Mouse (Mus musculus): ENCODE results near the gene Icam4.
"Not testable (repeated sequence)": the region's sequence is repeated elsewhere in the genome, so short reads cannot be mapped to it uniquely, and the experiment has no call there.

Icam4 gene

DNA sequence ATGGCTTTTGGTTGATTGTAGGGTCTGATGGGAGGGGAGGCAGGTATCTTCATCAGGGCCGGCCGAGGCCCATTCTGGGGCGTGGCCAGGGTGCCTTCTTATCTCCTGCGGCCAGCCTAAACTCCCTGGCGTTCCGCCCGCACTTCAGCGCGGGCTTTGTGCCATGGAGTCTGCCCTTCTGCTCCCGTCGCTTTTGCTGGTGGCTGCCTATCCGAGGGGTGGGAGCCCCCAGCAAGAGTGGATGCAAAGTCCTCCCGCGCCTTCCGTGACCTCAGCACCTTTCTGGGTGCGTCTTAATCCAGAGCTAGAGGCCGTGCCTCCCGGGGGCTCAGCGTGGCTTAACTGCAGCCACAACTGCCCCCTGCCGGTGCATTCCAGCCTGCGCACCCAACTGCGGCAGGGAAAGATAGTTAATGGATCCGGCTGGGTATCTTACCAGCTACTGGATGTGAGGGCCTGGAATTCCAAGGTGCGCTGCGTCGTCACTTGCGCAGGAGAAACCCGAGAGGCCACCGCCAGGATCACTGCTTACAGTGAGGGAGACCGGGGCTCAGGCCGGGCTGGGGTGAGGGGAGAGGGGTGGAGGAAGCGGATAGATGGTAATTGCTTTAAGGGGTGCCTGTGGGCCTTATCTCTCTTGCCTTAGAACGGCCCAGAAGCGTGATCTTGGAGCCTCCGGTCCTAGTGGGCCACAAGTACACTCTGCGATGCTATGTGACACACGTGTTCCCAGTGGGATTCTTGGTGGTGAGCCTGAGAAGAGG lies at the start of gene Icam4:
TSS of gene Icam4 (plus strand) at position 83 of the 764 bp plus-strand sequence.
- DNase-seq (ENCODE audit: low read depth in 1 of 2, low spot score in 2 of 2): peak; percentile 48 to 73

GRCm38 (mm10) chr9:20979769-20980168 lies 49.4 kb upstream of the Icam4 start:
- no peak for DNase-seq (ENCODE audit: low read depth in 1 of 2, low spot score in 2 of 2)

GRCm38 (mm10) chr9:20982171-20982570 lies 47.0 kb upstream of the Icam4 start:
- no peak for DNase-seq (ENCODE audit: low read depth in 1 of 2, low spot score in 2 of 2)

- no peak for DNase-seq (ENCODE audit: low read depth in 1 of 2, low spot score in 2 of 2)
These were observed 46.0 kb upstream of the Icam4 start for GRCm38 (mm10) chr9:20983169-20983568.

DNA sequence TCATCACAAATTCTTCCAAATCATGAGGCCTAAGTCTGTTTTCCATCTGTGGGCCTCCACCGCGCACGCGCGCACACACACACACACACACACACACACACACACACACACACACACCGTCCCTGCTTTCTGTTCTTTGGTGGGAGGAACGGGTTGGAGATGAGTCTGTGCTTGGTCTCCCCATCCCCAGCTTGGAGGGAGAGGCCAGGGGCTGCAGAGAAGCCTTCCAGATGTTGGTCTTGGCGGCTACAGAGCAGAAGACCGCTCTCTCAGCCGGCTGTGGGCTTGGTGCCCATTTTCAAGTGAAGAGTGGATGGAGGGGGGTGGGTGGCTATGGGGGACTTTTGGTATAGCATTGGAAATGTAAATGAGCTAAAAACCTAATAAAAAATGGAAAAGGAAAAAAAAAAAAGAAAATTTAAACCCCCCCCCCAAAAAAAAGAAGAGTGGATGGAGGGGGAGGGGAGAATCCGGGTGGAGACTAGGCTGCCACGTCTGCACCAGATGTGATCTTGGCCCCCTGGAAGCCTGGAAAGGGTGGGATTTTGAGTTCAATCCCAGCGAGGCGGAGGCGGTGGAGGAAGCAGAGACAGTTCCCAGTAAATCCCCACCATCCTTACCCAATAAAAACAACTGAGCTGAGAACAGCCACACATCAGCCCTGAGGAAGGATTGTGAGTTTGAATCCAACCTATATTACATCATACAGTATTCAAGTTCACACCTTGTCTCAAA lies 42.1 kb upstream of the Icam4 start:
- DNase-seq (ENCODE audit: low read depth in 1 of 2, low spot score in 2 of 2): no peak

DNA sequence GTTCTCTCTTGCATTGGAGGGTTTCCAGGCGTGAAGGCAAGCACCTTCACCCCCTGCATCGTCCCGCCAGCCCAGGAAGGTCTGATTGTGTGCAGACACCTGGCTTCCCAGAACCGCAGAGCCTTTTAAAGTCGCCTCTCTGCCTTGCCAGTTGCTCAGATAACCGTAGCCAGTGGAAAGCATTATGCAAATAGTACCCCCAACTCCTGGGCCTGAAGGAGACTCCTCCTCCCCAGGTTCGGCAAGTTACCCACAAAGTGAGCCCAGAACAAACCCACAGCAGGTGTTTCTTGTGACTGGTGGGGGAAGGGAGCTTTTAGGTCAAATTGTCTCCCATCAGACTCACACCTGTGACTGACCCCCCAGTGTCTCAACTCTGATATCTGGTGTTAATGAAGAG lies 41.2 kb upstream of the Icam4 start:
- DNase-seq (ENCODE audit: low read depth in 1 of 2, low spot score in 2 of 2): no peak

DNA sequence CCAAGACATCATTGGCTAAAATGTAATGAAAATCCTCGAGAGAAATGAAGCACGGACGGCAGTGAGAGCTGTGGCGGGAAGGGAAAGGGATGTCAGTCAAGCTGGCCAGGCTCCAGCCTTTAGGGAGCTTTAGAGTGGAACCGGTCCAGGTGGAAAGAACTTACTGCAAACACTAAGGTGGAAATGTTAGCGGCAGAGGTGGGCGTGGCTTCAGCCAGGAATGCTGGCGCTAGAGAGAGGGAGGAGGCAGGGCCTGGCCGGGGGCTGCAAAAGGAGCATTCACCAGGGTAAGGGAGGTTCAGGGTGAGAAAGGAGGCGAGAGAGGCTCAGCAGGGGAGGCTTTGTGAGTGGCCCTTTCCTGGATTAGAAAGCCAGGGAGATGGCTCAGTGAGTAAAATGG lies 38.3 kb upstream of the Icam4 start:
- no peak for DNase-seq (ENCODE audit: low read depth in 1 of 2, low spot score in 2 of 2)

DNA sequence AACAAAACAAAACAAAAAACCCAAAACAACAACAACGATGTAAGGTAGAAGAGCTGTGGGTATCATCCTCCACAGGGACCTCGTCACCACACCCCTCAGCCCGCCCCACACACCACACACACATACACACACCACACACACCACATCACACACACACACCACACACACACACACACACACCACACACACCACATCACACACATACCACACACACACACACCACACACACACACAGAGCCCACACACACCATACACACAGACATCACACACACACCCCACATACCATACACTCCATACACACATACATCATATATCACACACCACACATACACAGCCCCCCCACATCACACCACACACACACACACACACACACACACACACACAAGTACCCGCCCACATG lies 37.6 kb upstream of the Icam4 start:
- no peak for DNase-seq (ENCODE audit: low read depth in 1 of 2, low spot score in 2 of 2)

DNA sequence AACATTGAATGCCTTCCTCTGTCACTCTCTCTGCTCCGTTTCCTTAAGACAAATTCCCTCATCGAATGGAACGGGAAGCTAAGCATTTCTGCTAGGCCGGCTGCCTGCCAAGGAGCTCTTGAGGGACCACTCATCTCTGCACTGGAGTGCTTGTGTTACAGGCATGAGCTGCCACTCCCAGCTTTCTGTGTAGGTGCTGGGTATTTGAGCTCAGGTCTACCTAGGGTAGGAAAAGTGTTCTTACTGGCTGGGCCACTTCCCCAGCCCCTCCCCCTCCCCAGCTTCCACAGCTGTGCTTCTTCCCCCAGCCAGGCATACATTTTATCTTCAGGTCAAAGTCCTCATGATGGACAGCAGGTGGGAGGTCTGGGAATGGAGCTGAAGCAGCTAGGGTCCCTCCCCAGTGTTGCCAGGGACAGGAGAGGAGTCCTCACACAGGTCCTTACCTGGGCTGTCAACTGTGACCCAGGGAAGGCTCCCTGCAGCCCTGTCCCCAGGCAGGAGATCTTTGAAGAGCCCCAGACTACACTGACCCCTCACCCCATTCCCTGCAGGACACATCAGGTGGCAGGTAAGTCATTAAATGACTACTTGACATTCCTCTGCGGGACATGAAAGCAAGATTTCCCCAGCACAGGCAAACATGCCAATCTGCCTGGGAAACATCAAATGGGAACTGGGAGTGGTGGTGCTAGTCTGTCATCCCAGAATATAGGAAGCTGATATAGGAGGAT lies 35.8 kb upstream of the Icam4 start:
- DNase-seq (ENCODE audit: low read depth in 1 of 2, low spot score in 2 of 2): no peak

DNA sequence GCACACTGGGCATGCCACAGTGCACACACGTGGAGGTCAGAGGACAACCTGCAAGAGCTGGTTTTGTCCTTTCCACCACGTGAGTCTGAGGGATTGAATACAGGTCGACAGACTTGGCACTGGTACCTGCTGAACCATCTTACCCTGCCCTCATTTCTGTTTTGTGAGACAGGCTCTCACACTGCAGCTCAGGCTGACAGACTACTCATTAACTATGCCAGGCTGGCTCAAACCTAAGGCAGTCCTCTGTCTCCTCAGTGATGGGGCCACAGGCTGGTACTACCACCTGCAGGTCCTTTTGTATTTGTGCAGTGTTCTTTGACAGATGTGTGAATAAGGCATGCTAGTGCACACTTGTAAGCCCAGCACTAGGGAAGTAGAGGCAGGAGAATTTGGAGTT lies 34.1 kb upstream of the Icam4 start:
- no peak for DNase-seq (ENCODE audit: low read depth in 1 of 2, low spot score in 2 of 2)

DNA sequence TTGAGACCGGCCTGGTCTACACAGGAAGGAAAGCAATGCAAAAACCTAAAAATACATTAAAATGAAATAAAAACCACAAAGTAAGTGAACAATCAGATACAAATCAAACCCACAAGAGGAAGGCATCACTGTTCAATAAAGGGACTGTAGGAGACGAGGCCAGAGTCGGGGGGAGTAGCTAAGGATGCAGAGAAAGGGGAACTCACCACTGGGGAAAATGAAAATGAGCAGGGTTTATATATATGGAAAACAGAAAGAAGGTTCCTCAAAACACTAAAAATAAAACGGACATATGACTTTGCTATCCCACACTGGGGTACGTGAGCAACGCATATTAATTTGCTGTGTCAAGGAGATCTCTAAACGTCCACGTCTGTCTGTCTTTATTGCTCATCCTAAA lies 32.1 kb upstream of the Icam4 start:
- DNase-seq (ENCODE audit: low read depth in 1 of 2, low spot score in 2 of 2): no peak

DNA sequence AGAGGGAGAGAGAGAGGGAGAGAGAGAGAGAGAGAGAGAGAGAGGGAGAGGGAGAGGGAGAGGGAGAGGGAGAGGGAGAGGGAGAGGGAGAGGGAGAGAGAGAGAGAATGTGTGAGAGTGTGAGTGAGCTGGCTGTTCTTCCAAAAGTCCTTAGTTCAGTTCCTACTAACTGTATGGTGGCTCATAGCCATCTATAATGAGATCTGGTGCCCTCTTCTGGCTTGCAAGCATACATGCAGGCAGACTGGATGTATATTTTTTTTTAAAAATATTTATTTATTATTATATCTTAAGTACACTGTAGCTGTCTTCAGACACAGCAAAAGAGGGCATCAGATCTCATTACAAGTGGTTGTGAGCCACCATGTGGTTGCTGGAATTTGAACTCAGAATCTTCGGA lies 30.8 kb upstream of the Icam4 start:
- DNase-seq (ENCODE audit: low read depth in 1 of 2, low spot score in 2 of 2): not testable (repeated sequence)

DNA sequence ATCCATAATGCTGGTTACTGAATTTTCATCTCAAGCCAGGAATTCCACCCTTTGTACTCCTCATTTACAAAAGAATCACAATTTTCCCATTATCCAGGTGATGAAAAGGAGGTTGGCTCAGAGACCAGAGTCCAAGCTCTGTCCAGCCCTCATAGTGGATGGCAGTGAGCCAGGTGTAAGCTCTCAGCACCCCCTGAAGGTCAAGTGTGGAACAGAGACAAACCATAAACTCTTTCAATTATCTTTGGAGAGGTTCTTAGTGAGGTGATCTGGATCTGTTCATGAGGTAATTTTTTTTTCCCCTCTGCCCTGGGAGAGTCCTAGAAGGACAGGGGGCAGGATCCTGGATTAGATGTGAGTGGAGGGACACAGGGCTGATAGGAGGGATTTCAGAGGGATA lies 28.4 kb upstream of the Icam4 start:
- no peak for DNase-seq (ENCODE audit: low read depth in 1 of 2, low spot score in 2 of 2)

DNA sequence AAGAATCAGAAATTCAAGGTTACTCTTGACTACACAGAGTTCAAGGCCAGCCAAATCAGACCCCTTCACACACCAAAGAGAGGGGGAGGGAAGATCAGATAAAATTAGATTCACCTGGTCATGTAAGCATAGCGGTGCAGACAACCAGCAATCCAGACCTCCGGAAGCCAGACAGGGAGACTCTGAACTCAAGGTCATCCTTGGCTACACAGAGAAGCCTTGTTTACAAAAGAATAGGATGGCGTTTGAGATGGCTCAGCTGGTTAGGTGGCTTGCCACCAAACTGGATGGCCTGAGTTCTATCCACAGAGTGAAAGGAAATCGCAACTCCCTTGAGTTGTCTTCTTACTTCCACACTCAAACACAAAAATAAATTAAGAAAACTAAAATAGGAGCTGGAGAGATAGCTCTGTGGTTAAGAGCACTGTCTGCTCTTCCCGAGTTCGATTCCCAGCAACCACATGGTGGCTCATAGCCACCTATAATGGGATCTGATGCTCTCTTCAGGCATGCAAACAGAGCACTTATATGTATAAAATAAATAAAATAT lies 27.4 kb upstream of the Icam4 start:
- no peak for DNase-seq (ENCODE audit: low read depth in 1 of 2, low spot score in 2 of 2)

DNA sequence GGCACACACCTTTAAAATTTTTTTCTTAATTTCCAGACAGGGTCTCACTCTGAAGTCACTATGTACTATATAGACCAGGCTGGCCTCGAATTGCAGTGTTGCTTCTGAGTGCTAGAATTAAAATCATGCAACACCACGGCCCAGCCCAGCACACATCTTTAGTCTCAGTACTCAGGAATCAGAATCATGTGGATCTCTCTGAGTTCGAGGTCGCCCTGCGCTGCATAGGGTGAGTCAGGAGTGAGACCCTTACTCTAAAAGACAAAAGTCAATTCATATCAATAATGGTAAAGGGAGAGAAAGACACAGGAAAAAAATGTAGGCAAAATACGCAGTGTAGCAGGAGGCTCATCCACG lies 26.9 kb upstream of the Icam4 start:
- no peak for DNase-seq (ENCODE audit: low read depth in 1 of 2, low spot score in 2 of 2)

DNA sequence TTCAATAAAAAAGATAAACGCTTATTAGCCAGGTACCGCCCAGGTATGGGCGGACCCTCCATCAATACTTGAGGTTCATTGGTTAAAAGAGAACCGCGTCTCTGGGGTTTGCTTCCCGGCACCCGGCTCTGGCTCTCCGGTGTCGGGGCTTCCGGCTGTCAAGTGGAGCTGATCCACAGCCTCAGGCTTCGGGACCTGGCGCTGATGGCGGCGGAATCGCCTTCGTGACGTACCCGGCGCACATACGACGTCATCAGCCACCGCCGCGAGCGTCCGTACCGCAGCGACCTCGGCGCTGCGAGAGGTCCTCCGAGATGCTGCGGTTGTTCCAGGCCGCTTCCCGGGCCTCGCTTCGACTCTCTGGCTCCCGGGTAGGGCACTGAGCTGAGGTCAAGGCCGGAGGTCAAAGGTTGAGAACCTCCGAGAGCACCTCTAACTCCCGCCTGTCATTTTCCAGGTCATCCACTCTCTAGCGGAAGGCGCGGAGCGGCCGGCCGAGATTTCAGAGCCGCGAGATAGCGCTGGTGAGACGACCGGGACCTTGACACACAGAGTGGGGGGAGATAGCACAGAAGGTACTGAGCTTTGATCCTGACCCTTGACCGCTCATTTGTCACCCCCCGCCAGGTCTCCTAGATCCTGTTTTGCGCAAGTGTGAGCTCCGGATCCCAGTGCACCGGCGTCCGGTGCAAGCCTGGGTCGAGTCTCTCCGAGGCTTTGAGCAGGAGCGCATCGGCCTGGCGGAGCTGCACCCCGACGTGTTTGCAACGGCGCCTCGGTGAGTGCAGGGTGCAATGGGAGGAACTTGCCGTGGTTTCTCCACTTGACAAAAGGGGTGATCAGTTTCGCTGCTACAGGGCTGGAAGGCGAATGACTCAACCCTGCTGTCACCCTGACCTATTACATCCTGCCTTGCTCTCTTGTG lies 26.3 kb upstream of the Icam4 start, which contains the start of gene Mrpl4:
TSS of gene Mrpl4 (plus strand) at position 112 of the 925 bp plus-strand sequence.
- peak; percentile 55 to 81 for DNase-seq (ENCODE audit: low read depth in 1 of 2, low spot score in 2 of 2)

DNA sequence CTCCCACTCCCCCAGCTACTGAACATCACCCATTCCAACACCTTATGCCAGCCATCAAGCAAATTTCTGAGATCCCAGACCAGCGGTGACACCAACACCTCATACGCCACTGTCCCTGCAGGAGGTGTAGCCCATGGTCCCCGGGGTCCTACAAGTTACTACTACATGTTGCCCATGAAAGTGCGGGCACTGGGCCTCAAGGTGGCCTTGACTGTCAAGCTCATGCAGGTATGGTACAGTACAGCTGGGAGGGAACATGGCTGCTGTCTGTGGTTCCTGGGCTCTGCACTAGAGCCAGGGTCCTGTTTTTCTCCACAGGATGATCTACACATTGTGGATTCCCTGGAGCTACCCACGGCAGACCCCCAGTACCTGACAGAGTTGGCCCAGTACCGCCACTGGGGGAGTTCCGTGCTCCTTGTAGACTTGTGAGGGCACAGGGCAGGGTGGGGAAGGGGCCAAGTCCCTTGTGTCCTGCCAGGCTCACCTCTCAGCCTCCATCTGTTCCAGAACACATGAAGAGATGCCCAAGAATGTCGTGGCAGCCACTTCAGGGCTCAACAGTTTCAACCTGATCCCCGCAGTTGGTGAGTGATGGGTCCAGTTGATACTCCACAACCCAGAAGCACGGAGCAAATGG lies 21.7 kb upstream of the Icam4 start:
- DNase-seq (ENCODE audit: low read depth in 1 of 2, low spot score in 2 of 2): no peak

- DNase-seq (ENCODE audit: low read depth in 1 of 2, low spot score in 2 of 2): no peak
These were observed 21.2 kb upstream of the Icam4 start for GRCm38 (mm10) chr9:21008007-21008406.

DNA sequence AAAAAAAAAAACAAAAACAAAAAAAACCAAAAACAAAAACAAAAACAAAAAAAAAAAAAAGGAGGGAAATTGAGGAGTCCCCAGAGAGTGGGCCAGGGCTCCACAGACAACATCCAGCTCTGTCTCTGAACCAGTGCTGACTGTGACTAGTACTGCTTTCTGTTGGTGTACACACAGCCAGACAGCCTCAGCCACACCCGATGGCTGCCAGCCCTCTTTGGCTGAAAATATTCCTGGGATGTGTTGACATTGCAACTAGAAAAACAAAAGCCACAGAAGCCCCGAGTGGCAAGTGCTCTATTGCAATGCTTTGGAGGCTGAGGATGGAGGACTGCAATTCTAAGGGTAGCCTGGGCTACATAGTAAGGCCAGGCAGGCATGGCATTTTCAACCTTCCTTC lies 18.8 kb upstream of the Icam4 start:
- no peak for DNase-seq (ENCODE audit: low read depth in 1 of 2, low spot score in 2 of 2)

- DNase-seq (ENCODE audit: low read depth in 1 of 2, low spot score in 2 of 2): not testable (repeated sequence)
These were observed 18.1 kb upstream of the Icam4 start for GRCm38 (mm10) chr9:21010939-21011541.

Data from monocyte, adult 2 months (primary cell).